Comparison of ENCODE assay signal across 9 mouse cellular contexts in the genomic region with DNA sequence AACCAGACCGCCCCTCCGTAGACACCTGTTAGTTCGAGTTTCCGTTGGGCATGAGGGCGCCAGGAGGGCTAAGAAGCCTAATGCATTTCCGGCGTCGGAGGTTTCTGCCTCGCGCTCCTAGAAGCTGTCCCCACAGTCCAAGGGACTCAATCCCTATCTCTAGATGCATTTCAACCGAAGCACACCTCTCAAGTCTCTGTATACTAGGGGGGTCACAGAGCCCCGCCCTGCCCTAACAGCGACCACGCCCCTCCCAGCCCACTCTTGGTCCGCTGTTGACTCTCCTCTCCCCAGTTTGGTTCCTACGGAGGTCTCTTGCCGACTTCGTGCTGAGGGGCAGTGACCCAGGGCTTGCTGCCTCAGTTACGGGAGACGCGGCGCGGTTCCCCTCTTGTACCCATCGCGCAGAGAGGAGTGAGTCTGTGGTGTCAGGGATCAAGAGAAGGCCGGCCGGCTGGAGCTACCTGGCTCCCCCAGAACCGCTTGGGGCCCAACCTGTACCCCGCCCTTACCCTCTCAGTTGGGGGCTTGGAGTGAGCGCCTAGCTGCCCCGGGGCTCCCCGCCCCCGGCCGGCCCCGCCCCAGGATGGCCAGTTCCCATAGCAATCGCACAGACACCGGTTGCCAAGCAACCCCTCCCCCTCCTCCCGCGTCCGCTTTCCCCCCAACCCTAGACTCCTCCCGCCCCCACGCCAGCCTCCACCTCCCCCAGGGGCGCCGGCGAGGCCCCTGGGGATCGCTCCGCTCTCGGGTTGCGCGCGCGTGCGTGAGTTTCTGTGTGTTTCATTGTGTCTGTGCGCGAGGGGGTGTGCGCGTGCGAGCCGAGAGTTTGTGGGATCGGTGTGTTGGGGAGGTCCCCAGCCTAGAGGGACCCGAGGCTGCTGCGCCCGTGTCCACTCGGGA. TPM values are rescaled to one million over a fixed set of nuclear protein-coding genes. Genes with fewer than 3 reads are reported as not detected.
DNase-seq lines count a peak whose midpoint lies in the region; ATAC-seq and TF ChIP-seq lines count a peak whose summit lies in the region.
"Had no signal": no experiment of that assay in that cellular context is flagged by ENCODE, and none has a peak within 500 bp of the region (broad histone marks: within the 10 kb centered on the region; RNA-seq: fewer than 3 reads in every experiment).

No protein-coding gene starts in this region.

- peak overlapping the region; percentile 97 for H3K4me2 ChIP-seq in heart, embryonic 14.5 days (ENCODE audit: low read length)
- peak overlapping the region; percentile 99 for H3K4me2 ChIP-seq in limb, embryonic 15.5 days

- peak overlapping the region; percentile 53 for H3K9ac ChIP-seq in heart, embryonic 14.5 days (ENCODE audit: low read length)
- H3K9ac ChIP-seq in limb, embryonic 15.5 days, result peak overlapping the region; percentile 52

- 2% methylated on average over 64 of the region's 64 CpGs for WGBS in heart, embryonic 14.5 days
- 1% methylated on average over 61 of the region's 64 CpGs for WGBS in limb, embryonic 15.5 days

- ATAC-seq in heart, embryonic 14.5 days (ENCODE audit: insufficient number of reproducible peaks, insufficient read depth, low FRiP score, low read depth), result no peak
- ATAC-seq in limb, embryonic 15.5 days (ENCODE audit: insufficient number of reproducible peaks, low FRiP score, low TSS enrichment, low read depth), result no peak

- peaks cover 0 to 21% of the 10 kb centered on the region in 2 experiments; a peak in 3 of 4 replicates for H3K4me1 ChIP-seq in heart, embryonic 14.5 days (ENCODE audit: control insufficient read depth in 2 of 2, insufficient read depth in 2 of 2, low read length in 2 of 2)
- no peaks in the 10 kb centered on the region for H3K4me1 ChIP-seq in embryonic fibroblast, embryonic 13.5 days (ENCODE audit: control insufficient read depth, insufficient read depth, low read length)
- H3K4me1 ChIP-seq in limb, embryonic 15.5 days, result peaks cover 28% of the 10 kb centered on the region

- no peak for DNase-seq in heart, adult 18-20 months
- DNase-seq in R1 (ENCODE audit: low read depth, low spot score), result peak; percentile 82
- peak; percentile 87 for DNase-seq in right cerebral cortex, postnatal 4 days
- no peak for DNase-seq in urinary bladder, postnatal 4 days (ENCODE audit: low spot score in 2 of 2)
- no peak for DNase-seq in cerebellum, postnatal 36 days

- H3K9me3 ChIP-seq in heart, embryonic 14.5 days (ENCODE audit: control insufficient read depth, low read length), result no peaks in the 10 kb centered on the region
- no peaks in the 10 kb centered on the region for H3K9me3 ChIP-seq in limb, embryonic 15.5 days

- peak overlapping the region; percentile 50 to 54 for H3K4me3 ChIP-seq in heart, embryonic 14.5 days (ENCODE audit: control insufficient read depth in 1 of 2, insufficient read depth in 1 of 2, low read depth in 1 of 2, low read length in 2 of 2)
- H3K4me3 ChIP-seq in embryonic fibroblast, embryonic 13.5 days (ENCODE audit: insufficient read depth, low read length), result peak overlapping the region; percentile 33
- H3K4me3 ChIP-seq in limb, embryonic 15.5 days, result peak overlapping the region; percentile 64

- H3K27ac ChIP-seq in heart, embryonic 14.5 days (replicated peaks in 1 of 2; ENCODE audit: control insufficient read depth in 1 of 2, insufficient read depth in 1 of 2, low read depth in 2 of 2, low read length in 2 of 2), result no peak overlapping the region
- no peak overlapping the region for H3K27ac ChIP-seq in embryonic fibroblast, embryonic 13.5 days (ENCODE audit: insufficient read depth, low read length)
- H3K27ac ChIP-seq in limb, embryonic 15.5 days, result no peak overlapping the region

- H3K36me3 ChIP-seq in heart, embryonic 14.5 days (ENCODE audit: control insufficient read depth, insufficient read depth, low read length), result no peaks in the 10 kb centered on the region
- H3K36me3 ChIP-seq in limb, embryonic 15.5 days, result no peaks in the 10 kb centered on the region

- TF ChIP-seq POLR2A in embryonic fibroblast, embryonic 13.5 days (IDR thresholded peaks at IDR 0.05; ENCODE audit: low read depth, low read length), result no peak

- H3K27me3 ChIP-seq in heart, embryonic 14.5 days (ENCODE audit: control insufficient read depth, insufficient read depth, low read length), result peaks cover 81% of the 10 kb centered on the region
- H3K27me3 ChIP-seq in limb, embryonic 15.5 days, result peaks cover 59% of the 10 kb centered on the region

- TF ChIP-seq CTCF in embryonic fibroblast, embryonic 13.5 days (IDR thresholded peaks at IDR 0.05; ENCODE audit: borderline replicate concordance, insufficient read depth, low read length), result no peak

RNA-seq across cellular contexts. Expression of a gene that starts 0.9 kb away (rescaled TPM):
- 0.54 and 0.71 TPM in 2 replicates for polyA plus RNA-seq in heart, embryonic 14.5 days (2014; fragmentation: Nextera tagmentation; extraction: Ambion mirVana)
- under 1 TPM in 1 of 2 experiments, not detected in 1; 0.10 TPM for total RNA-seq in heart, adult 18-20 months (2021)
- polyA plus RNA-seq in embryonic fibroblast, embryonic 13.5 days (2011; ENCODE audit: insufficient read length, low read depth, missing spikeins), result 0.51 TPM in 1 of 2 replicates, not detected in the other
- polyA plus RNA-seq in limb, embryonic 15.5 days (2015; fragmentation: Nextera tagmentation; extraction: Ambion mirVana), result 3.8 and 4.3 TPM in 2 replicates
- total RNA-seq: liver, adult 2 months had no signal
- polyA plus RNA-seq: liver, adult 2 months had no signal

Comparison
In these comparisons a context has a peak if more than half of its experiments do, and no peak if none do; other contexts are left out.
1. DNase-seq: peak in R1 (single experiment) and right cerebral cortex, postnatal 4 days (single experiment); none in heart, adult 18-20 months (0 of 2), urinary bladder, postnatal 4 days (0 of 2) and cerebellum, postnatal 36 days (0 of 2).
2. Peak in every context shown above with its lines, with median percentiles within 50 percentile points of each other: H3K4me3 ChIP-seq.